Mouse (Mus musculus) lung, postnatal 0 days (tissue): ENCODE measurements at regions not wholly inside any gene's neighbourhood (a gene's known extent, or its start where the extent isn't known, plus 50 kb on each side); places are given as distances from the start of the nearest gene placed in this dataset.

Experiments
- CTCF ChIP-seq: IDR thresholded peaks from 2 replicates; pipeline ENCODE4 v1.5.1; 2016; ENCODE audit warnings: antibody characterized with exemption, mild to moderate bottlenecking
- EP300 ChIP-seq: IDR thresholded peaks from 2 replicates; pipeline ENCODE4 v1.6.1; 2016; ENCODE audit warnings: antibody characterized with exemption, mild to moderate bottlenecking, control low read depth

DNA sequence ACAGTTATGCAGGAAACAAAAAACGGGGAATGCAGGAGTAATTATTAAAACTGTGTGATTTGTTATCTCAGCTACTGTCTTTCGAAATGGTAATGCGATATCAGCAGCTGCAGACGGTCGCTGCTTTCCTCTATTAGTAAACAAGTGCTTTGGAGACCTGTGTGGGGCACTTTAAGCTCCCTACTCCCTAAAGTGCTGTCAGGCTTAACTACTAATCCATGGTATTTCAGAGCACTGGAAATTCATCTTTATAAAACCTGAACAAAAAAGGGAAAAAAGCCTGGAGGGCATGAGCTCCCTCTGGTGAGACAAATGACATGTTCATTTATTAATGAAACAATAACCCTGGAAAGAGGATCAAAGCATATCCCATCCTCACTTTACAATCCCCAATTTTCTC is 127.2 kb upstream of the Otx2 start:
- no peak for TF ChIP-seq CTCF
- no peak for TF ChIP-seq EP300
